ENCODE assay signal across 15 mouse cellular contexts in the genomic region with DNA sequence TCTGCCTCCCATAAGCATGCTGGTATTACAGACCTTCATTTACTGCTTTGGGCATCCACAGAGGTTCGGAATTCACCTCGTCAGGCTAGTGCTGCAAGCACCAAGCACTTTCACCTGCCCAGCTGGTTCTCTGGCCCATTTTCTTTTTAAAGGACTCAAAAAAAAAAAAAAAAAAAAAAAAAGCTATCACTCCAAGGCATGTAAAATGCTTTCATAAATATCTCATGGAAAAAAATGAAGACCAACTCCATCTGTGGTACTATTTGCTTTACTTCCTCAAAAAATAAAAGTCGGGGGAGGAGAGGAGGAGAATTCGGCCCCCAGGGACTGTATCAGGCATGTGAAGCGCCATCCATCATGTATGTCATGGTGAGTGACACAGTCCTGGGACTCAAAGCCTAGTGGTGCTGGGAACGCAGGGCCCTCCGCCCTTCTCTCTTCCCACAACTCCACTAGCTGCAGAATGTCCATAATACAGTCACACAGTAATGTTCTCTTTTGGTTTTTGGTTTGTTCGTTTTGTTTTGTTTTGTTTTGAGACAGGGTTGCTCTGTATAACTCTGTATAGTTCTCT. TPM values are rescaled to one million over a fixed set of nuclear protein-coding genes. Genes with fewer than 3 reads are reported as not detected.
A peak's percentile ranks its signal among the peaks of the same experiment; 100 is the strongest.
DNase-seq lines count a peak whose midpoint lies in the region; ATAC-seq lines count a peak whose summit lies in the region.
"Had no signal": no experiment of that assay in that cellular context is flagged by ENCODE, and none has a peak within 500 bp of the region (broad histone marks: within the 10 kb centered on the region; RNA-seq: fewer than 3 reads in every experiment).

No protein-coding gene starts in this region.

- H3K27ac ChIP-seq in liver, embryonic 12.5 days = peak overlapping the region; percentile 98
- H3K27ac ChIP-seq in neural tube, embryonic 13.5 days (replicated peaks) = no peak overlapping the region
- H3K27ac ChIP-seq in neural tube, embryonic 15.5 days (replicated peaks) = no peak overlapping the region
- peak overlapping the region; percentile 65 for H3K27ac ChIP-seq in liver, embryonic 16.5 days (ENCODE audit: low read length)
- H3K27ac ChIP-seq: embryonic facial prominence, embryonic 13.5 days; forebrain, embryonic 12.5 days; hindbrain, embryonic 13.5 days had no signal

- H3K9ac ChIP-seq in liver, embryonic 12.5 days = peak overlapping the region; percentile 80; the same call in 1 of the 2 replicates
- 0 out of 2 replicates have a peak overlapping the region, but pooled peaks have one; percentile 8 for H3K9ac ChIP-seq in neural tube, embryonic 13.5 days
- H3K9ac ChIP-seq in neural tube, embryonic 15.5 days (replicated peaks) = no peak overlapping the region
- H3K9ac ChIP-seq in liver, embryonic 16.5 days (ENCODE audit: low read depth, low read length) = peak overlapping the region; percentile 82; the same call in 1 of the 2 replicates
- H3K9ac ChIP-seq: embryonic facial prominence, embryonic 13.5 days; forebrain, embryonic 12.5 days; forebrain, postnatal 0 days; hindbrain, embryonic 13.5 days had no signal

- ATAC-seq in liver, embryonic 12.5 days = no peak
- no peak for ATAC-seq in neural tube, embryonic 13.5 days (ENCODE audit: low read depth)
- no peak for ATAC-seq in neural tube, embryonic 15.5 days (ENCODE audit: low FRiP score)
- ATAC-seq in liver, embryonic 16.5 days (ENCODE audit: low read depth) = no peak
- ATAC-seq in granulocyte monocyte progenitor cell, adult 5-6 weeks (replicated peaks; ENCODE audit: poor library complexity, severe bottlenecking) = no peak
- no peak for ATAC-seq in inflammation-experienced regulatory T-cells, adult 6 months

- no peak overlapping the region for H3K4me3 ChIP-seq in liver, embryonic 12.5 days
- no peak overlapping the region for H3K4me3 ChIP-seq in neural tube, embryonic 13.5 days
- H3K4me3 ChIP-seq in neural tube, embryonic 15.5 days (replicated peaks) = no peak overlapping the region
- no peak overlapping the region for H3K4me3 ChIP-seq in liver, embryonic 16.5 days (ENCODE audit: low read depth, low read length)
- H3K4me3 ChIP-seq: embryonic facial prominence, embryonic 13.5 days; forebrain, embryonic 12.5 days; gastrocnemius, adult 2 months; hindbrain, embryonic 13.5 days had no signal

- peaks cover 54% of the 10 kb centered on the region for H3K27me3 ChIP-seq in liver, embryonic 12.5 days (replicated peaks)
- peaks cover 16% of the 10 kb centered on the region for H3K27me3 ChIP-seq in neural tube, embryonic 13.5 days
- H3K27me3 ChIP-seq in neural tube, embryonic 15.5 days (replicated peaks) = 0 out of 2 replicates have a peak, but pooled peaks cover 14% of the 10 kb centered on the region
- peaks cover 27% of the 10 kb centered on the region for H3K27me3 ChIP-seq in liver, embryonic 16.5 days (ENCODE audit: control insufficient read depth, insufficient read depth, low read depth, low read length)

- whole genome bisulfite sequencing in liver, embryonic 12.5 days (ENCODE audit: insufficient replicate concordance) = 53% methylated on average over 8 of the region's 8 CpGs
- WGBS in neural tube, embryonic 13.5 days = 77% methylated on average over 8 of the region's 8 CpGs
- WGBS in neural tube, embryonic 15.5 days = 79% methylated on average over 8 of the region's 8 CpGs
- 53% methylated on average over 8 of the region's 8 CpGs for WGBS in liver, embryonic 16.5 days (ENCODE audit: insufficient replicate concordance)

- H3K9me3 ChIP-seq in liver, embryonic 12.5 days (replicated peaks) = no peaks in the 10 kb centered on the region
- H3K9me3 ChIP-seq in neural tube, embryonic 13.5 days = no peaks in the 10 kb centered on the region
- H3K9me3 ChIP-seq in neural tube, embryonic 15.5 days (replicated peaks) = no peaks in the 10 kb centered on the region
- H3K9me3 ChIP-seq in liver, embryonic 16.5 days (replicated peaks; ENCODE audit: control insufficient read depth, low read length) = no peaks in the 10 kb centered on the region
- H3K9me3 ChIP-seq: embryonic facial prominence, embryonic 13.5 days; forebrain, embryonic 12.5 days; hindbrain, embryonic 13.5 days had no signal

- DNase-seq in liver = no peak
- DNase-seq: heart, adult 11 months had no signal

- no peak overlapping the region for H3K4me2 ChIP-seq in liver, embryonic 12.5 days
- no peak overlapping the region for H3K4me2 ChIP-seq in neural tube, embryonic 13.5 days
- H3K4me2 ChIP-seq in neural tube, embryonic 15.5 days = no peak overlapping the region
- H3K4me2 ChIP-seq in liver, embryonic 16.5 days (ENCODE audit: low read depth, low read length) = no peak overlapping the region
- H3K4me2 ChIP-seq: embryonic facial prominence, embryonic 13.5 days; forebrain, embryonic 12.5 days; hindbrain, embryonic 13.5 days had no signal

- peaks cover 51% of the 10 kb centered on the region for H3K4me1 ChIP-seq in liver, embryonic 12.5 days
- H3K4me1 ChIP-seq in neural tube, embryonic 13.5 days (replicated peaks) = peaks cover 11% of the 10 kb centered on the region
- H3K4me1 ChIP-seq in neural tube, embryonic 15.5 days = peaks cover 11% of the 10 kb centered on the region
- H3K4me1 ChIP-seq in liver, embryonic 16.5 days (ENCODE audit: control insufficient read depth, low read depth, low read length) = peaks cover 53% of the 10 kb centered on the region

- no peaks in the 10 kb centered on the region for H3K36me3 ChIP-seq in liver, embryonic 12.5 days
- H3K36me3 ChIP-seq in neural tube, embryonic 13.5 days = no peaks in the 10 kb centered on the region
- H3K36me3 ChIP-seq in neural tube, embryonic 15.5 days = no peaks in the 10 kb centered on the region
- H3K36me3 ChIP-seq in liver, embryonic 16.5 days (ENCODE audit: control insufficient read depth, insufficient read depth) = no peaks in the 10 kb centered on the region
- H3K36me3 ChIP-seq: embryonic facial prominence, embryonic 13.5 days; forebrain, embryonic 12.5 days; hindbrain, embryonic 13.5 days had no signal

RNA-seq across cellular contexts. Expression of gene Slc6a9, which starts 5.6 kb away (rescaled TPM):
- 52.8 and 57.8 TPM in 2 replicates for polyA plus RNA-seq in liver, embryonic 12.5 days (2016; fragmentation: Nextera tagmentation; extraction: Ambion mirVana)
- polyA plus RNA-seq in neural tube, embryonic 13.5 days (2015; fragmentation: Nextera tagmentation; extraction: Ambion mirVana) = 29.1 and 31.1 TPM in 2 replicates
- polyA plus RNA-seq in neural tube, embryonic 15.5 days (2015; fragmentation: Nextera tagmentation; extraction: Ambion mirVana) = 51.5 and 52.5 TPM in 2 replicates
- 46.7 and 53.7 TPM in 2 replicates for polyA plus RNA-seq in liver, embryonic 16.5 days (2015; fragmentation: Nextera tagmentation; extraction: Ambion mirVana)
- total RNA-seq in granulocyte monocyte progenitor cell, adult 5-6 weeks (2014; fragmentation: Nextera tagmentation) = not detected in 2 replicates
- not detected in 2 replicates for total RNA-seq in granulocyte monocyte progenitor cell, adult 5-6 weeks (2017)
- polyA plus RNA-seq in inflammation-experienced regulatory T-cells, adult 6 months (2017; shearing (Covaris generic)) = not detected

RNA-seq across cellular contexts. Expression of gene Ccdc24, which starts 43.7 kb away (rescaled TPM):
- 1.7 and 2.0 TPM in 2 replicates for polyA plus RNA-seq in liver, embryonic 12.5 days (2016; fragmentation: Nextera tagmentation; extraction: Ambion mirVana)
- polyA plus RNA-seq in neural tube, embryonic 13.5 days (2015; fragmentation: Nextera tagmentation; extraction: Ambion mirVana) = 1.7 and 2.5 TPM in 2 replicates
- 1.4 and 1.6 TPM in 2 replicates for polyA plus RNA-seq in neural tube, embryonic 15.5 days (2015; fragmentation: Nextera tagmentation; extraction: Ambion mirVana)
- polyA plus RNA-seq in liver, embryonic 16.5 days (2015; fragmentation: Nextera tagmentation; extraction: Ambion mirVana) = 0.88 and 1.1 TPM in 2 replicates
- not detected in 2 replicates for total RNA-seq in granulocyte monocyte progenitor cell, adult 5-6 weeks (2014; fragmentation: Nextera tagmentation)
- not detected in 2 replicates for total RNA-seq in granulocyte monocyte progenitor cell, adult 5-6 weeks (2017)
- polyA plus RNA-seq in inflammation-experienced regulatory T-cells, adult 6 months (2017; shearing (Covaris generic)) = not detected
- total RNA-seq: gastrocnemius, postnatal 25 days; hematopoietic stem cell, adult 5-6 weeks had no signal

RNA-seq across cellular contexts. Expression of gene B4galt2, which starts 54.6 kb away (rescaled TPM):
- polyA plus RNA-seq in liver, embryonic 12.5 days (2016; fragmentation: Nextera tagmentation; extraction: Ambion mirVana) = 5.2 and 5.7 TPM in 2 replicates
- polyA plus RNA-seq in neural tube, embryonic 13.5 days (2015; fragmentation: Nextera tagmentation; extraction: Ambion mirVana) = 43.7 and 45.5 TPM in 2 replicates
- polyA plus RNA-seq in neural tube, embryonic 15.5 days (2015; fragmentation: Nextera tagmentation; extraction: Ambion mirVana) = 49.6 and 58.6 TPM in 2 replicates
- polyA plus RNA-seq in liver, embryonic 16.5 days (2015; fragmentation: Nextera tagmentation; extraction: Ambion mirVana) = 0.76 and 1.3 TPM in 2 replicates
- 0.73 TPM in 1 of 2 replicates, not detected in the other for total RNA-seq in granulocyte monocyte progenitor cell, adult 5-6 weeks (2014; fragmentation: Nextera tagmentation)
- 0.04 TPM in 1 of 2 replicates, not detected in the other for total RNA-seq in granulocyte monocyte progenitor cell, adult 5-6 weeks (2017)
- polyA plus RNA-seq in inflammation-experienced regulatory T-cells, adult 6 months (2017; shearing (Covaris generic)) = not detected
- total RNA-seq: hematopoietic stem cell, adult 5-6 weeks had no signal

RNA-seq across cellular contexts. Expression of gene Atp6v0b, which starts 58.5 kb away (rescaled TPM):
- 180 and 198 TPM in 2 replicates for polyA plus RNA-seq in liver, embryonic 12.5 days (2016; fragmentation: Nextera tagmentation; extraction: Ambion mirVana)
- polyA plus RNA-seq in neural tube, embryonic 13.5 days (2015; fragmentation: Nextera tagmentation; extraction: Ambion mirVana) = 442 and 475 TPM in 2 replicates
- polyA plus RNA-seq in neural tube, embryonic 15.5 days (2015; fragmentation: Nextera tagmentation; extraction: Ambion mirVana) = 544 and 626 TPM in 2 replicates
- polyA plus RNA-seq in liver, embryonic 16.5 days (2015; fragmentation: Nextera tagmentation; extraction: Ambion mirVana) = 160 and 165 TPM in 2 replicates
- 253 and 300 TPM in 2 replicates for total RNA-seq in granulocyte monocyte progenitor cell, adult 5-6 weeks (2014; fragmentation: Nextera tagmentation)
- 97.8 and 111 TPM in 2 replicates for total RNA-seq in granulocyte monocyte progenitor cell, adult 5-6 weeks (2017)
- polyA plus RNA-seq in inflammation-experienced regulatory T-cells, adult 6 months (2017; shearing (Covaris generic)) = 100 to 1,000 TPM in 1 of 3 experiments, 10 to 100 TPM in 2; 75.7 to 115 (median 83.2) TPM

Comparison
In these comparisons a context has a peak if more than half of its experiments do, and no peak if none do; other contexts are left out.
1. H3K27ac ChIP-seq: peak in liver, embryonic 12.5 days (single experiment) and liver, embryonic 16.5 days (single experiment); none in neural tube, embryonic 13.5 days (single experiment) and neural tube, embryonic 15.5 days (single experiment).
2. RNA of gene Slc6a9, which starts 5.6 kb away (polyA plus RNA-seq): 46.7 to 53.7 TPM in liver, embryonic 16.5 days, 52.8 to 57.8 TPM in liver, embryonic 12.5 days, 51.5 to 52.5 TPM in neural tube, embryonic 15.5 days and 29.1 to 31.1 TPM in neural tube, embryonic 13.5 days; not detected in inflammation-experienced regulatory T-cells, adult 6 months; every median in the first group is over 10 times any median in the second.